Mouse (Mus musculus) MEL (cell line): ENCODE data around the gene Ghr.

ENCODE experiments used
- CHD2 ChIP-seq: IDR thresholded peaks from 2 replicates; pipeline ENCODE4 v1.6.1; 2011; ENCODE audit warnings: low read length, improper control_type of control experiment
- CTCF ChIP-seq, 3 experiments: IDR thresholded peaks in 2 of 3; conservative IDR thresholded peaks in 1 of 3; 2 replicates each; pipeline ENCODE4 v1.5.1; 2011 to 2012; ENCODE audit warnings: low read length in 3 of 3, low read depth in 2 of 3, mild to moderate bottlenecking in 2 of 3, improper control_type of control experiment in 1 of 3, inconsistent platforms in 1 of 3, mixed read lengths in 1 of 3, moderate library complexity in 1 of 3; ENCODE audit not compliant: control insufficient read depth in 1 of 3, insufficient read depth in 1 of 3, poor library complexity in 1 of 3, severe bottlenecking in 1 of 3
- EP300 ChIP-seq, 2 experiments: IDR thresholded peaks; 2 replicates each; pipeline ENCODE4 v1.6.1; 2011; ENCODE audit warnings: improper control_type of control experiment in 2 of 2, low read length in 2 of 2, low read depth in 1 of 2, mild to moderate bottlenecking in 1 of 2
- GABPA ChIP-seq: IDR thresholded peaks from 2 replicates; pipeline ENCODE4 v1.6.1; 2012; ENCODE audit warnings: low read depth, mild to moderate bottlenecking, inconsistent platforms, low read length, improper control_type of control experiment, moderate library complexity
- GATA1 ChIP-seq: IDR thresholded peaks from 2 replicates; pipeline ENCODE4 v1.6.1; 2011; ENCODE audit warnings: low read depth, low read length, improper control_type of control experiment
- MAFK ChIP-seq: IDR thresholded peaks from 2 replicates; pipeline ENCODE4 v1.6.1; 2011; ENCODE audit warnings: low read depth, mild to moderate bottlenecking, low read length, improper control_type of control experiment, borderline replicate concordance
- MEF2A ChIP-seq: IDR thresholded peaks from 2 replicates; pipeline ENCODE4 v1.6.1; 2014; ENCODE audit warnings: low read depth, mild to moderate bottlenecking, inconsistent platforms, low read length, improper control_type of control experiment; ENCODE audit not compliant: poor library complexity, insufficient replicate concordance, severe bottlenecking; ENCODE audit errors: extremely low read depth
- NRF1 ChIP-seq: IDR thresholded peaks from 2 replicates; pipeline ENCODE4 v1.6.1; 2014; ENCODE audit warnings: low read depth, mild to moderate bottlenecking, inconsistent platforms, low read length, improper control_type of control experiment, moderate library complexity; ENCODE audit not compliant: poor library complexity, insufficient read depth, severe bottlenecking
- POLR2A ChIP-seq, 2 experiments: IDR thresholded peaks; 2 replicates each; pipeline ENCODE4 v1.6.1; 2011 to 2012; ENCODE audit warnings: low read length in 2 of 2, mild to moderate bottlenecking in 2 of 2, control low read depth in 1 of 2, improper control_type of control experiment in 1 of 2, low read depth in 1 of 2, moderate library complexity in 1 of 2; ENCODE audit not compliant: control insufficient read depth in 1 of 2, insufficient read depth in 1 of 2, poor library complexity in 1 of 2
- RCOR1 ChIP-seq: IDR thresholded peaks from 2 replicates; pipeline ENCODE4 v1.6.1; 2012; ENCODE audit warnings: low read depth, mild to moderate bottlenecking, inconsistent platforms, low read length, improper control_type of control experiment
- TCF12 ChIP-seq: IDR thresholded peaks from 2 replicates; pipeline ENCODE4 v1.6.1; 2014; ENCODE audit warnings: low read depth, mild to moderate bottlenecking, inconsistent platforms, low read length, improper control_type of control experiment, moderate library complexity
- ZKSCAN1 ChIP-seq: IDR thresholded peaks from 2 replicates; pipeline ENCODE4 v1.6.1; 2012; ENCODE audit warnings: low read depth, mild to moderate bottlenecking, inconsistent platforms, low read length, improper control_type of control experiment, moderate library complexity
- ZNF384 ChIP-seq: IDR thresholded peaks from 2 replicates; pipeline ENCODE4 v1.6.1; 2012; ENCODE audit warnings: low read depth, mild to moderate bottlenecking, inconsistent platforms, low read length, improper control_type of control experiment

GRCm38 (mm10) chr15:3485367-3485766 lies 97.9 kb downstream of the Ghr start:
- TF ChIP-seq CTCF (IDR thresholded peaks at IDR 0.05 in 2 of 3, conservative IDR thresholded peaks at IDR 0.05 in 1 of 3; ENCODE audit: control insufficient read depth in 1 of 3, insufficient read depth in 1 of 3, low read depth in 2 of 3, low read length in 3 of 3, poor library complexity in 1 of 3, severe bottlenecking in 1 of 3) (no peak), GATA1 (no peak), NRF1 (no peak), ZKSCAN1 (no peak), TCF12 (no peak), MAFK (no peak), ZNF384 (no peak), MEF2A (no peak), POLR2A (IDR thresholded peaks at IDR 0.05; ENCODE audit: control insufficient read depth in 1 of 2, insufficient read depth in 1 of 2, low read depth in 1 of 2, low read length in 2 of 2, poor library complexity in 1 of 2) (no peak), RCOR1 (no peak), GABPA (no peak), CHD2 (no peak), EP300 (IDR thresholded peaks at IDR 0.05; ENCODE audit: low read depth in 1 of 2, low read length in 2 of 2) (no peak)
